In the genomic region with DNA sequence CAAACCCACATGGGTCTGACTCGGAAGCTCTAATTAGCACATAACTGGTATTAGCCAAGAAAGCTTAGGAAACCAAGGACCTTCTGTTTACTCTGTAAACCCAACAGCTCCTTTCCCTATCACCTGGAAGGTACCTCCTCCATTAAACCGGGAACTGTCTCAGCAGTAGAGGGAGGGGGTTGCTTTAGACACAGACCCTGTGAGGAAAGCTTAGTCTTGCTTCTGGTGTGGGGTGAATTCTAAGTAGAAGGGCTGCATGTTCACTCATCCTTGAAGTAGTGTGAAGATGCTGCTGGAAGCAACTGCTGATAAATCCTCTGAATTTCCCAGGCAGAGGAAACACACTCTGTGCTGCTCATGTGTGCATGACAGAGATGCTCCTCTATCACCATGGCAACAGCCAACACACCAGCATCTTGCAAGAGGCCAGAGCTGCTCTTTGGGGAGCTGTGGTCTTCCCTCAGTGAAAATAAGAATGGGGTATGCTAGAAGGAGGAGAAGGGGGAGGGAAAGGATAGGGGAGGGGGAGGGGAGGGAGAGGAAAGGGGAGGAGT, we compare ENCODE assay signal across 8 mouse cellular contexts. TPM values are rescaled to one million over a fixed set of nuclear protein-coding genes. Genes with fewer than 3 reads are reported as not detected.
A peak's percentile ranks its signal among the peaks of the same experiment; 100 is the strongest.
DNase-seq lines count a peak whose midpoint lies in the region; ATAC-seq lines count a peak whose summit lies in the region.

No protein-coding gene starts in this region.

- ATAC-seq in forebrain, embryonic 14.5 days = peak; percentile 75
- no peak for ATAC-seq in activated CD4-positive, CD25-positive, alpha-beta regulatory T cell, adult 4 months

- H3K36me3 ChIP-seq in forebrain, embryonic 14.5 days (ENCODE audit: control insufficient read depth, insufficient read depth, low read length) = no peaks in the 10 kb centered on the region

- WGBS in forebrain, embryonic 14.5 days = 12% methylated on average over 2 of the region's 2 CpGs

- peak overlapping the region; percentile 90 for H3K27ac ChIP-seq in forebrain, embryonic 14.5 days (ENCODE audit: low read depth, low read length)

- H3K9me3 ChIP-seq in forebrain, embryonic 14.5 days (replicated peaks; ENCODE audit: control insufficient read depth, low read length) = no peaks in the 10 kb centered on the region

- peak; percentile 48 for DNase-seq in cerebellum, adult 9-11 months
- DNase-seq in cerebellum, adult 9-10 months = no peak
- peak; percentile 93 for DNase-seq in forebrain, embryonic 14.5 days (ENCODE audit: low spot score)
- peak; percentile 63 to 71 for DNase-seq in left cerebral cortex, adult 9 months (ENCODE audit: low spot score in 2 of 2)
- DNase-seq in right cerebral cortex, adult 18-20 months = peak; percentile 77
- DNase-seq in heart, adult 9 months (ENCODE audit: low spot score in 2 of 2) = no peak
- no peak for DNase-seq in yolk sac, embryonic 10.5 days (ENCODE audit: low spot score)

- no peak overlapping the region for H3K4me3 ChIP-seq in forebrain, embryonic 14.5 days (ENCODE audit: low read depth, low read length)

- H3K4me2 ChIP-seq in forebrain, embryonic 14.5 days (ENCODE audit: low read length) = peak overlapping the region; percentile 16; the same call in 1 of the 2 replicates

- H3K27me3 ChIP-seq in forebrain, embryonic 14.5 days (replicated peaks; ENCODE audit: control insufficient read depth, insufficient read depth, low read length) = no peaks in the 10 kb centered on the region

- no peak overlapping the region for H3K9ac ChIP-seq in forebrain, embryonic 14.5 days (ENCODE audit: low read length)

- peaks cover 44% of the 10 kb centered on the region for H3K4me1 ChIP-seq in forebrain, embryonic 14.5 days (ENCODE audit: control insufficient read depth, insufficient read depth, low read length)

RNA-seq across cellular contexts. Expression of gene Syn2, which starts 8.4 kb away (rescaled TPM):
- polyA plus RNA-seq in forebrain, embryonic 14.5 days (2014; fragmentation: Nextera tagmentation; extraction: Ambion mirVana) = 23.3 and 31.6 TPM in 2 replicates
- polyA plus RNA-seq in activated CD4-positive, CD25-positive, alpha-beta regulatory T cell, adult 4 months (2017; shearing (Covaris generic)) = not detected

Comparison
In these comparisons a context has a peak if more than half of its experiments do, and no peak if none do; other contexts are left out.
1. DNase-seq: peak in cerebellum, adult 9-11 months (single experiment), forebrain, embryonic 14.5 days (single experiment), left cerebral cortex, adult 9 months (2 of 2) and right cerebral cortex, adult 18-20 months (single experiment); none in cerebellum, adult 9-10 months (single experiment), heart, adult 9 months (0 of 2) and yolk sac, embryonic 10.5 days (single experiment).
2. RNA of gene Syn2, which starts 8.4 kb away (polyA plus RNA-seq): 23.3 to 31.6 TPM in forebrain, embryonic 14.5 days; not detected in activated CD4-positive, CD25-positive, alpha-beta regulatory T cell, adult 4 months; every median in the first group is over 10 times any median in the second.